Mouse (Mus musculus) lung, adult 2 months (tissue): ENCODE results near the gene Perp.

Experiments used
- CTCF ChIP-seq: fragments of 200-500 bp; IDR thresholded peaks from 2 replicates; pipeline ENCODE4 v1.5.1; 2011; ENCODE audit warnings: mild to moderate bottlenecking, low read length, control low read depth; ENCODE audit not compliant: insufficient read depth
- POLR2A ChIP-seq: fragments of 200-500 bp; IDR thresholded peaks from 2 replicates; pipeline ENCODE4 v1.6.1; 2011; ENCODE audit warnings: low read depth, mild to moderate bottlenecking, control low read depth, low read length, borderline replicate concordance; ENCODE audit errors: extremely low read depth

- TF ChIP-seq CTCF (no peak), POLR2A (no peak)
Observed at GRCm38 (mm10) chr10:18839530-18839929, 5.3 kb upstream of the Perp start.
